Mouse (Mus musculus): ENCODE results near the gene Il24.

Gene Il24

DNA sequence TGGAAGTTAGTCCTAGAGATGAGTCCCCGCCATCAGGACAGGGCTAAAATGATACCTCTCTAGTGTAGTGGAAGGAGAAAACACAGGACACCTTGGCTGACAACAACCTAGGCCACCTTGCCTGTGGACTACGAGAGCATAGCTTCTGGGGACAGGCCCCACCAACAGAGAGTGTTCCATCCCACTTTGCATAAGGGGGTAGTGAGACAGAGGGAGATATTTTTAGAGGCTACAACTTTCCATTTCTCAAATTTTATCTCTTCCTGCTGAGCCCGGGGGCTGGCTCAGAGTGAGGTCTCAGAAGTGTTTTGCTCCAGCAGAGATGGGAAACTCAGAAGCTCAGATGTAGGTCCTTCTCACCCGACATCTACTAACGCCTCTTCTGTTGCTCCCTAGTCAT is 36.8 kb downstream of the Il24 start:
- DNase-seq: no peak

DNA sequence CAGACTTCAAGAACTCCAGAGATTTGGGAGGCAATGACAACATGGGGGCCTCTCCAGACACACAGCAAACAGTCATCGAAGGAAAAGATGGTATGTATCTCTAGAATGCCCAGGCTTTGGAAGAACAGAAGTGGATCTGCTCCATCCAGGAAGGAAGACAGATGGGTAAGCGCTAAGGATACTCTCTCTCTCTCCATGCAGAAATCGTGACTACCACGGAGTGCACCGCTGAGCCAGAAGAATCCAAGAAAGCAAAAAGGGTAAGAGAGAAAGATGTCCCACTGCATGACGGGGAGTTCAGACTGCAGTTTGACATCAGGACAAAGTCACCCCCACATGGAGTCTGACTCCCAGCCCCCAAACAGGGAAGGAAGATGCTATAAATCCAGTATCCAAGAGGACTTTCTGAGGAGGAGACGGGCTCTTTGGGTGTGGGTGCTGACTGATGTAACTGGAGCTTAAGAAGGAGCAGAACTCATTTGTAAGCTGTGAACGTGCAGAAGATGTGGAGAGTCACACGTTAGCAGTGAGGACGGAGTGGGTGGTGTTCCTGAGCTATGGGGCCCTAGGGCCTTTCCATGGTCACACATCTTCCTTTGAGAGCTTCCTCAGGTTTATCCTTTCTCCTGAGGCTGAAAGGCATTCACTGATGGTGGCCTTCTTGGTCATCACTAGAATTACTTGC is 37.6 kb downstream of the Il24 start:
- DNase-seq: no peak

DNA sequence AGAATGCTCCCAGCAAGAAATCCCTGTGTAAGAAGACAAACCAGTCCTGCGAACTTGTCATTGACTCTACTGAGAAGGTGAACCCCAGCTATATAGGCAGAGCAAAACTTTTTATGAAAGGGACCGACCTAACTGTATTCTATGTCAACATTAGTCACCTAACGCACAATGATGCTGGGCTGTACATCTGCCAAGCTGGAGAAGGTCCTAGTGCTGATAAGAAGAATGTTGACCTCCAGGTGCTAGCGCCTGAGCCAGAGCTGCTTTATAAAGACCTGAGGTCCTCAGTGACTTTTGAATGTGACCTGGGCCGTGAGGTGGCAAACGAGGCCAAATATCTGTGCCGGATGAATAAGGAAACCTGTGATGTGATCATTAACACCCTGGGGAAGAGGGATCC is 42.7 kb downstream of the Il24 start:
- DNase-seq: no peak

DNA sequence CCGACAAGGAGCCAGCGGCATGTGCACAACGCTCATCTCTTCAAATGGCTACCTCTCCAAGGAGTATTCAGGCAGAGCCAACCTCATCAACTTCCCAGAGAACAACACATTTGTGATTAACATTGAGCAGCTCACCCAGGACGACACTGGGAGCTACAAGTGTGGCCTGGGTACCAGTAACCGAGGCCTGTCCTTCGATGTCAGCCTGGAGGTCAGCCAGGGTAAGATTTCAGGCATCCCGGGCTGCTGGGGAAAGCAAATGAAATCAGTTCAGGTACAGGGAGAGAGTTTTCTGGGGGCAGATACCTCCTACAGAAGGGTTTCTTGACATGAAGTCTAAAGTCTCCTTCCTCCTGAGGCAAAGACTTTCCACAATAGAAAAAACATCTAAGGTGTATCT is 45.6 kb downstream of the Il24 start:
- DNase-seq: no peak

DNA sequence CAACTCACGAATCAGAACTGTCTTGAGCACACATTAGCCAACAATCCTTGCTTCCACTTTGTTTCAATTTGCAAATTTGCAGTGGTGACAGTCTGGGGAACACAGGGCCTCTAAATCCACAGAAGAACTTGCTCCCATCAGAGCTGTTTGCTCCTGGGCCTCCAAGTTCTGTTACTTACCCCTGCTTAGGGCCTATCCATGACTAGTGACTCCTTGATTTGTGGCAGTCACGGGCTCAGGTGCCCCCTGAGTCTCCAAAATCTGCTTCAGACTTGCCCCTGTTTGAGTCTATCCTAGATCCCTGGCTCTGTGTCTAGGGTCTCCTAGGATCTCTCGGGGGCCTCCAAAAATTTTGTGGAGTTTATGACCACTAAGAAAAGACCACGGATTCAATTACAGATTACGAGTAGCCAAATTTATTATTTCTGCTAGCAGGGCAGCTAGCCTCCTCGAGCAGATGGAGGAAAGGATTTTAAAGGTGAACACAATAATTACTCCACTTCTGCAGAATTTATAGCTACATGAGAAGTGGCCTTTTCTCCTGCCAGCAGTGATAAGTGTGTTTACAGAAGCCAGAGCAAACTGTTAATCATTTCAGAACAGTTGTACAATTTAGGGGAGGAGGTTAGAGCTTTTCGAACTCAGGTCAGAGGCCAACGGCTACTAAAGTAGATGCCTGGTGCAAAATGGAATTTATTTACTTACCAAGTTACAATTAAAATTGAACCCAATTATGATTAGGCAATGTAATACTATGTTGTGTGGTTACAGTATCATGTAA is 46.5 kb downstream of the Il24 start:
- DNase-seq: no peak

DNA sequence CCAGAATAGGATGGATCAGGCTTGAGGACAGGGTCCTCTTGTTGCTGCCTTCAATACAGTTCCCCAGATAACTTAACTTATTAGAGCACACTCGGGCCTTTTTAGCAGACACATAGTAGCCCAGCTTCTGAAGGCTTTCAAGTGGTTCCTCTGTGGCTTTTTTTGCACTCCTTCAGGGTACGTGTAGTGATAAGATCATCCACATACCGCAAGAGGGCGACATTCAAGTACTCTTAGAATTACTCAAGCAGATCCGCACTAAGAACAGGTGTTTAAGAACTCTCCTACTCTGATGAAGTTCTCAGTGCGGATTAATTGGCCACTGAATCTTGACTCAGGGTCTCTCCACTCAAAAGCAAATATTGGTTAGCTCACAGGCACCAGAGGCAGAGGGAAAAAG is 49.0 kb downstream of the Il24 start:
- DNase-seq: peak in 1 of 2 experiments; percentile 41

DNA sequence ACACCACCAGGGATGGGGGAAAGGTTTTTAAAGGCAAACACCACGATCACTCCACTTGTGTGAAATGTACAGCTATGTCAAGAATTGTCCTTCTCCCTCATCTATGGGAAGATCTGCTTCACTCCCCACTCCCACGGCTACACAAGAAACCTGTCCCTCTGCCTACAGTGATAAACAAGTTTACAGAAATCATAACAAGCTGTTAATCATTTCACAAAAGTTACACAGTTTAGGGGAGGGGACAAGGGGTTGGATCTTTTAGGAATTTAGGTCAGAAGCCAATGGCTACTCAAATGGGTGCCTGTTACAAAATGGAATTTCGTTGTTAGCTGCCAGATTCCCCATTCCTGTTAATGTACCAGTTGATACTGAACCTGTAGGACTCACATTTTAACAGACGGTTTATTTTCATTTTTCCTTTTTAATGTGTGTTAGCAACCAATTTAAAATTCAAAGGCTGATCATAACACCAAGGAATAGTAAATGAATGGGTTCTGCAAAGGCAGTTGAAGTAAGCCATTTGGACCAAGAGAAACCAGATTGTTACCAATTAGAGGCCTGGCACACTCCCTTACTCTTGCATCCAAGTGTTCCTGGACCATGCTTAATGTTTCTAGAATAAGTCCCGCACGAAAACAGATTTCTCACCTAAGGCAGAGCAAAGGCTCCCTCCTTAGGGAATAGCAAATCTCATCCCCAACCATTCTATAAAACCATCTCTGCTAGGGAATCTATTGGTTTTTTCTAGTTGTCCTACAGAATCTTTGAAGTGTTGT is 51.9 kb downstream of the Il24 start:
- DNase-seq: no peak

DNA sequence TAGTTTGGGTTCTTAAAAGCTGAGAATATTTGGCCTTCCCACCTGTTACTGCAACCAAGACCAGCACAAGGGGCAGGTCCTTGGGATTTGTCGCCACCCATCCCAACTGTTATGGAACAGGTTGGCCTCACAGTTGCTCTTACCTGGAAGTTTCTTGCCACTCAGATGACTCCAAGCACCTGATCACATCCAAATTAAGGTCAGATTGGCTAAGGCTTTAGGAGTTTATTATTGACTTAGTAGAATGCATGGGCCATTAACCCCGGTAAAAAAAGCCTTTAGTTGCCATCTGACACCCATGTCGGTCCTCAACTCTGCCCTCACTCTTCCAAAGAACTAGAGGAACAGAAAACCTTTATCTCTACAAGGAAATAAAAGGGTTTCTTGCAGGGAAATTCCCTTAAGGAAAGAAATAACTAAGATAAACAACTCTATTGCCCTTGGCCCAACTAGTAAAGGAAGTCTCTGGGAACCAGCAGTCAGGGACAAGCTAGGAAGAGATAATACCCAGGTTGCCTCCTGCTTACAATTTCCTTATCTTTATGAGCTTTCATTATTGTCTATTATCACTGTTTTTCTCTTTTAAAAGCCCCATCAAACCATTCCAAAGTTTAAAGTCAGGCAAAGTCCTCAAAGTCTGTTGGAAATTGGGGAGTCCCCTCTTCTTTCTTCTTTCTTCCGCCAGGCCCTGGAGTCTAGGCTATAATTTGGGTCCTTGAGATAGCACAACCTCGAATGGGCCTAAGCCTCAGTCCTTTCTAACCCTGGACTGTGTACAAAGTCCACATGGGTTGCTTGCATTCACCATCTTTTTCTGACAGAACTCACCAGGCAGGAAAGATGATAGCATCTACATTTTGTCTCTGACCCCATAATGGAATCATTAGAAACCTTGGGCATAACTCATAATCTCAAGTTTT is 54.8 kb downstream of the Il24 start:
- DNase-seq: no peak

Data from lung, postnatal 4 days (tissue).